Mouse (Mus musculus) kidney, adult 9 months (tissue): ENCODE measurements at regions not wholly inside any gene's neighbourhood (a gene's known extent, or its start where the extent isn't known, plus 50 kb on each side); places are given as distances from the start of the nearest gene placed in this dataset.
A peak's percentile ranks its signal among the peaks of the same experiment; 100 is the strongest.

Source experiments
- DNase-seq: peaks from one replicate; pipeline ENCODE4 v3.0.0; 2022

DNA sequence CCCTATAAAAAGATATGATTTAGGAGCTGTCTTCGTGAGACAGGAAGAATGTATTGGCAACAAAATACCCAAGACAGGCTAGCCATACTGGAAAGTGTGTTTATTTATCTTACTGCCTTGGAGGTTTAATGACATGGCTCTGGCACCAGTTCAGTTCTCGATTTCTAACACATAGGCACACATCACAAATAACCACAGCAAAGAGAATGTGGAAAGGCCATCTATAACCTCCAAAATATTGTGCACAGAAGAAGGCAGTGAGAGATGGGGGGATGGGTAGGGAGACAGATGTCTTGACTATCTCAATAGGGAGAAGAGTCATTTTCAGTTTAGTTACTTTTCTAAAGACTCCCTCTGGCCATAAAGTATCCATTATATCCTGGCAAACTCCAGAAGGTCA, 90.5 kb downstream of the Minar1 start:
- no peak for DNase-seq

DNA sequence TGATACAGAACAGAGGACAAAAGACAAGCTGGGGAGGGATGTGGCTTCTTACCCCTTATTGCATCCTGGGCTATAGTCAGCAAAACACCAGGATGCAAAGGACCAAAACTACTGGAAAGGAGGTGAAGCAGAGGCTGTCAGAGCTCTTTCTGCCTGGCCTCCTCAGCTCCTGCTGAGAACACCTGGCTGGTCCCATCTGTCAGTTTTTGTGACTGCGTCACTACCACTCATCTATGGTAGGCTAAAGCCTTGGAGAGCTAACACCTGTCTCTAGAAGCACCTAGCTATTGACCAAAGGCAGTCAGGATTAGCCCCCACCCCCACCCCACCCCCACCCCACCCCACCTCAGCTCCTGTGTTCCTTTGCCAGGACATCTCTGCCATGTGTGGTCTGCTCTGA, 98.8 kb downstream of the Minar1 start:
- DNase-seq: no peak

DNA sequence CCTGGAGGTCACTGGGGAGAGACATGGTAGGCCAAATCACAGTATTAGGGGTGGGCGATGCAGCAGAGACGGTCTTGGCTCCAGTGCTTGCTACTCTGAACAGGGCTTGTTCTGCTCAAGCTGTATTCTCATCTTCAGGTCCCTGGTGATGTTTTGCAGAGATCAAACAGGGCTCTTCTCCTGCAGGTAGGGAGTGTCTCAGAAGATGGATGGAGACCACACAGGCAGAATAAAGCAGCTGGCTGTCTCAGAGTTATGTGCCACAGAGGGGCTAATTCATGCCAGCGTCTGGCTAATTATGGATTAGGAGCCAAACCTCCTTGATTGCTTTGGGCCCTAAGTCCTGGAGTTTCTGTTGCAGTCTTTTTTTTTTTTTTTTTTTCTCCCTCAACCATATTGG, 99.2 kb downstream of the Minar1 start:
- no peak for DNase-seq

DNA sequence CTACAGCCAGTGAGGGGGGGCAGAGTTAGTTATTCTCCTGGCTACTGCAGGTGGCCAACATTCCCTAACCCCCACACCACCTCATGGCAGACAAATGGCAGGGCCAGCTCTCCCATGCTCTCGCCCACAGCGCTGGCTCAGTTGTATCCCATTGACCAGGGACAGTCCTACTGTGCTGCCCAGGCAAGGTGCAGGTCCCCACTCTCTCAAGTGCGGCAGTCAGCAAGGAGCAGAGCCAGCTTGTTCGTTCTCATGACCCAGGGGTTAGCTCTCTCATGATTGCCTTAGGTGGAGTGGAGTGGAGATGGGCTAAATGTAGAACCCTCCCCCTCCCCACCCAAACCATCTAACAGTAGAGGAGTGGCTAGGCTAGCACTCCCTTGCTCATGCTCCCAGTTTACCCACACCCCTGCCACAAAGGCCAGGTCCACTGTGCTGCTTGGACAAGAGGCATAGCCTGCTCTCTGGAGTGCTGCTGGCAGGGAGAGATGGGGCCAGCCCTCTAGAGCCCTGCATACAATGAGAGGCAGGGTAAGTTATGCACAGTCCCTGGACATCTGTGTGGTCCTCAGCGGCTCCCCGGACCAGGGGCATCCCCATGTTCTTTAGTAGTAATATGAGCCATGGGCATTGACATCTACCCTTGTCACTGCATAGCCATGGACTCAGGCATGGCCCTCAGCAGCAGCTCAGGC, 114.4 kb downstream of the Minar1 start:
- no peak for DNase-seq

DNA sequence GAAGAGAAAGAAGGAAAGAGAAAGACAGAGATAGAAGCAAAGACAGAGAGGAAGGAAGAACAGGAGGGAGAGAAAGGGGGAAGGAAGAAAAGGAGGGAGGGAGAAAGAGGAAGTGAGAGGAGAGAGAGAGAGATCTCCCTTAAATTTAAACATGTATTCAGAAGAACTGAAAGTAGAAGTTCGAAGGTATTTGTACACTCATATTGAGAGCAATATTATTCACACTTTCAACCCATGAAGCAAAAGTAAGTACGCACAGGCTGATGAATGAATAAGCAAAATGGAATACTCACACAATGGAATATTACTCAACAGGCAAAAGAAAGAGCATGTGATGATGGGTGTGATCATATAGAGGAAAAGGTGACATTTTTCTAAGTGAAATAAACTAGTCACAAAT, 120.8 kb downstream of the Minar1 start:
- DNase-seq: no peak

DNA sequence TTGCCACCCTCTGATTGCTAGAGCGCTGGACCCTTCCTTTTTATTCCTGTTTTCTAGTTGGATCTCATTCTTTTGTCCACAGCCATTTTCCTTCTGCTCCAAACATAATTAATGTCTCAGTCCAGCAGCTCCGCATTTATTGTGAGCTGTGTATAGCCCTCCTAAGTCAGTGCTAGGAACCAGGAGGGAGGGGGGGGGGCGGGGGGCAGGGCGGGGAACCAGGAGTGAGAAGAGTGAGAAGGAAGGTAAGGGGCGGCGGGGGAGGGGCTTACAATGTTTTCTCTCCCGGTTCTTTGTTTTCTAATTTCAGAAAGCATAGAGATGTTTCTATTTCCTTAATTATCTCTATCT, 125.6 kb downstream of the Minar1 start:
- no peak for DNase-seq

DNA sequence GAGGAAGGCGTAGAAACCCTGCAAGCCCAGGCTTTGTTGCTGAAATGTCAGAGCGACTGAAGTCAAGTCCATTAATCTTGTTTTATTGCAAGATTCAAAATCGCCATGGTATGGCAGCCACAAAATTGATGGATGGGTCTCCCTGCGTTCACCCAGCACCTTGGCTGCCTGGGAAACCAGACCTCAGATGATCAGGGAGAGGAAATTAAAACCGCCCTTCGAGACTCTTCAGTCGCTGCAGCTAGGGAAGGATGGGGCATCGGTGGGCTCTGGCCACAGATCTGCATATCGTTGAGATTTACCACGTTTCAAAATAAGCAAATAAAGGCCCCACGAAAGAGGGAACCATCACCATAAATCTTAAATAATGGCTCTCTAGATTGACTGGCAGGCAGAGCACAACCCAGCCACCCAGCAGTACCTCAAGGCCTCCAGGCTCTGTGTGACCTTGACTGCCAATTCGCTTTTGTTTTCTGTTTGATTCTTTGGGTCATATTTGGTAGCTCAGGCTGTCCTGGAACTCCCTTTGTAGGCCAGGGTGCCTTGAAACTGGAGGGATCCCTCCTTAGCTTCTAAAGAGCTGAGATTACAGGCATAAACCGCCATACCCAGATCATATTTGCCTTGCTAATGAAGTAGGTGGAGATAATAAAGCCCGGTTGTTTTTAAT, 126.1 kb downstream of the Minar1 start:
- DNase-seq: no peak

DNA sequence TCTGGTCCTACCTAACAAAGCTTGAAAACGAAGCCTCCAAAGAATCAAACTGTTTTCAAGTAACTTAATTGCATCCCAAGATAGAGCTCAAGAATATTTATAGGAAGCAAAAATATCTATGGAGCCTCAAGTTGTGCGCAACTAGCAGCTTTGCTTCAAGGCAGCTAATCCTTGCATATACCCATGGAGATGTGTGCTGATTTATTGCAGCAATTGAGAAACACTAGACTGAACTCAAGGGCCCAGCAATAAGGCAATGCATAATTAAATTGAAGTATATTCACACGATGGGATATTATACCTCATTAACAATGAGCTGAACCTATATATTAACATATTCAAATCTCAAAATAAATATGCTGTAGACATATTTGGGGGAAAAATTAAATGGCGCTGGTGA, 135.3 kb downstream of the Minar1 start:
- DNase-seq: no peak

DNA sequence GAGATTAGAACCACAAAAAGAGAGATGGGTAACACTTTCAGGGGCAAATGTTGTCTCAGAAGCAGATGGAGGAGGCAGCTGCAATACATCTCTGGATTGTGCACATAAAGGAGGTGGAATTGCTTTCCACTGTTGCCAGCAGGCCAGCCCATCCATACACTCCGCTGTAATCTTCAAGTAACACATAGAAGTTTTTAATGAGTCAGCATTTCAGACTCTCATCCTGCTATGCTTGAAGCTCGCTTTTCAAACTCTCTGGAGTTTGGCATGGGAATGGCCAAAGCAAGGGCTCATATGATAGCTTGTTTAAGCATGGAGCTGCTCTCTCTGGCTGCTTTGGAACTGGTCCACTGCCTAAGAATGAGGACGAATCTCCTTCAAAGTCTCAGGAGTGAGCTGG, 143.5 kb downstream of the Minar1 start:
- DNase-seq: no peak

DNA sequence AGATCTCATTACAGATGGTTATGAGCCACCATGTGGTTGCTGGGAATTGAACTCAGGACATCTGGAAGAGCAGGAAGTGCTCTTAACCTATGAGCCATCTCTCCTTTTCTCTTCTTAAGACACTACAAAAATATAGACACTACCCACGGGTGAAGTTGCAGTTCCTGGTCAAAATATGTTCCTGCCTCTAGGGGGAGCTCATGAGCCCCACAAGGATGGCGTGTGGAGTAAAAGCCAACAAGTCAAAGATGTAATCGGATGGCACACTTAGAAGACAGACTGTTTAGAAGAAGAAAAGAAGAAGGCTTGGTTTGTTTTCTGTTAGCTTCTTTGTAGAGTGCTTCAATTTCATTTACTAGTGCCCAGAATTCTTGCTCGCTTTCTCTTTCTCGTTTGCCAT, 161.7 kb downstream of the Minar1 start:
- peak; percentile 43 for DNase-seq

DNA sequence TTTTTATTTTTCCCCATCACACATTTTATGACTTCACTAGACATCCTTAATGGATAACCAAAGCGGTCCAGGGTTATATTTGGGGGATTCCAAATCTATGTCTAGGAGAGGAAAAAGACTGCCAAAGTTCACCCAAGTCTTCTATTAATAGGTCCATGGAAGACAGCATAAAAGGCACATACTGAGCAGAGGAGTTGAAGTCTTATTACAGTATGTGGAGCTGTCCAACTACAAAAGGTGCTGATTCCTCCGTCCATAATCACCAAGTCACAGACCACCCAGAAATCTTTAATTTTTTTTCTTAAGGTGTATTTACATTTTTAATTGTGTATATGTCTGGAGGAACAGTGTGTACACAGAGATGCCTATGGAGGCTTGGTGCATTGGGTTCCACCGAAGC, 166.3 kb downstream of the Minar1 start:
- DNase-seq: no peak

DNA sequence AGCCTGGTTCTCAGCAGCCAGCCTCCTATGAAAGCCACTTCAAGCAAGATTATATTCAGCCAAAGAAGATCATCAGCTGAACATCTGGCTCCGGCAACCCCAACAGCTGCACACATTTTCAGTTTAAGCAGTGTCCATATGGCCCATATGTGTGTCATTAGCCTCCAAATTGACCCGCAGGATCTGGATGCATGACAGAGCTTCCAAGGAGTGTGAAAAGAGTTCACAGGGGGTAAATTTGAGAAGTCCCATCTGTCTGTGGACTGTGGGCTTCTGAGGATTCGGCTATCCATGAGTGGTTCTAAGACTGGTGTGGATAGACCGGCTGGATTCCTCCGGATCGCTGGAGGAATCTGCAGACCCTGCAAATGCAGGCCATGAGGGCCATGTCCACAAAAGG, 173.3 kb downstream of the Minar1 start:
- no peak for DNase-seq
